Mouse (Mus musculus) hindbrain, embryonic 14.5 days (tissue): ENCODE results near the gene Klf12. TPM values are rescaled to one million over a fixed set of nuclear protein-coding genes. Genes with fewer than 3 reads are reported as not detected.

Experiments
- ATAC-seq: fragments of 200-750 bp; cut with Nextera tagmentation; 2 replicates; pipeline ENCODE4 v1.8.0; 2017; ENCODE audit warnings: moderate number of reproducible peaks, mild to moderate bottlenecking, moderate TSS enrichment, moderate library complexity; ENCODE audit not compliant: low FRiP score
- DNase-seq: peaks from one replicate; pipeline ENCODE4 v3.0.0-alpha.2; 2015; ENCODE audit warnings: low spot score
- H3K27ac ChIP-seq: fragments of 300-500 bp; sonication (generic); 2 replicates; pipeline ENCODE4 v1.5.1; 2014; ENCODE audit warnings: mild to moderate bottlenecking, moderate library complexity
- H3K27me3 ChIP-seq: fragments of 300-500 bp; sonication (generic); 2 replicates; pipeline ENCODE4 v1.6.1; 2014; ENCODE audit warnings: mild to moderate bottlenecking, low read length, mixed read lengths; ENCODE audit not compliant: control insufficient read depth, insufficient read depth
- H3K36me3 ChIP-seq: fragments of 300-500 bp; sonication (generic); replicated peaks from 2 replicates; pipeline ENCODE4 v1.6.1; 2014; ENCODE audit not compliant: control insufficient read depth, insufficient read depth
- H3K4me1 ChIP-seq: fragments of 300-500 bp; sonication (generic); replicated peaks from 2 replicates; pipeline ENCODE4 v1.6.1; 2014; ENCODE audit warnings: antibody characterized with exemption, low read length, mixed read lengths; ENCODE audit not compliant: control insufficient read depth, insufficient read depth
- H3K4me2 ChIP-seq: fragments of 300-500 bp; sonication (generic); replicated peaks from 2 replicates; pipeline ENCODE4 v1.6.1; 2014; ENCODE audit warnings: mild to moderate bottlenecking, moderate library complexity
- H3K4me3 ChIP-seq: fragments of 300-500 bp; sonication (generic); replicated peaks from 2 replicates; pipeline ENCODE4 v1.5.1; 2014; ENCODE audit warnings: mild to moderate bottlenecking, low read length
- H3K9ac ChIP-seq: fragments of 300-500 bp; sonication (generic); 2 replicates; pipeline ENCODE4 v1.6.1; 2014
- H3K9me3 ChIP-seq: fragments of 300-500 bp; sonication (generic); 2 replicates; pipeline ENCODE4 v1.6.1; 2016; ENCODE audit warnings: low read length; ENCODE audit not compliant: control insufficient read depth
- WGBS: fragments of 180-500 bp; shearing (Covaris S2); extraction: QIAGEN DNeasy Blood & Tissue Kit; methylation state at CpG from one replicate; pipeline ENCODE4 v1.1.7; 2014; 5-methylcytosine and 5-hydroxymethylcytosine counted together
- polyA plus RNA-seq: library from polyadenylated mRNA; unstranded; fragments of >200 nt; fragmentation: Nextera tagmentation; extraction: Ambion mirVana; gene quantifications from 2 replicates; pipeline ENCODE4 v1.2.1, GENCODE M21; 2014

The Klf12 gene
- polyA plus RNA-seq, 1 experiment from 2014 or later, result 46.0 TPM

DNA sequence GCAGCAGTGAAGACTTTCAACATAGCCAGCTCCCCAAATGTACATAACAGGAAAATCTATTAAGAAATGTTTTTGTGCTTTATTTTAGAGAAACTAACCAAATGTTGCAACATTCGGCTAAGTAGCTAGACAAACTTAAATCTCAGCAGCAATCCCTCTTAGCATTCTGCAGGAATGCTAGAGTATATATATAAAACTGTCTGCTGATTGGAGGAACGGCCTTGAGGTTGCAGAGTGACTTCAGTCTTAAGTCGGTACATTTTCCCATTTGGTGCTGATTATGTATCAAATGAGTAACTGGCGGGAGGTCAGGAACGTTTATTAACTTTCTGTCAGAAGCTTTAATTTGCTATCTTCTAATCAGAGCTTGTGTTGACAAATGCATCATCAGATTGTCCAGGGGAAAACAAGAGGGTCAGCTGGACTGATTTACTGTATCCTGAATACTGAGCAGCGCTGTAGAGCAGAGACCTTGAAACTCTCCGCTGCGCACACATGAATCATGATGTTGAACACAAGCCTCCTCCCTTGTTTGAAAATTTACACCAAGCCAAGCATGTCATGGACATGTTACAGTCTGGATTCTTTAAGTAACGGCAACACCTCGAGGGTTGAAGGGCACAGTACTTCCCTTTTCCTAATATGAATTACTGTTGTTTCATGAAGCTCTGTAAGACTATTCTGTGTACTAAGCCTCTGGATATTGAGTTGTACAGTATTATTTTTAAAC, 323.8 kb downstream of the Klf12 start:
- ATAC-seq, result no peak
- 91% methylated on average over 10 of the region's 10 CpGs for WGBS
- Histone ChIP-seq H3K36me3 (no peaks in the 10 kb centered on the region), H3K4me3 (no peak overlapping the region), H3K27me3 (no peaks in the 10 kb centered on the region), H3K4me1 (no peaks in the 10 kb centered on the region), H3K4me2 (no peak overlapping the region), H3K27ac (no peak overlapping the region), H3K9ac (no peak overlapping the region), H3K9me3 (peaks cover 9% of the 10 kb centered on the region; the same call in 1 of the 2 replicates)
- DNase-seq, result no peak

DNA sequence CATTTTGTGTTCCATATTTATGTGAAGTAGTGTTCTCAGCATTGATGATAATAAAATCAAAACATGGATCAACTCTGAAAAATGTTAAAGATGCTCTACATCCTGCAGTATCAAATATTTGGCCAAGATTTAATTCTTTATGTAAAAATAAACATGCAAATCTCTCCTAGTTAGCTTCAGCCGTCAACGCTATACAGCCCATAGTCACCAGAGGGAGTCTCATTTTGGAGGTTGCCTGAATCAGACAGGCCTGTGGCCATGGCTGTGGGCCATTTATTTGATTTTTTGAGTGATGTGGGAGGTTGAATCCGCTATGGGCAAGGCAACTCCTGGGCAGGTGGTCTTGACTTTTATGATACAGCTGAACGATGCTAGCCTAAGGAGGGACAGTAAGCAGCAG, 329.3 kb downstream of the Klf12 start:
- Histone ChIP-seq H3K36me3 (no peaks in the 10 kb centered on the region; the same call in 1 of the 2 replicates), H3K27me3 (no peaks in the 10 kb centered on the region), H3K4me3 (no peak overlapping the region), H3K9ac (no peak overlapping the region), H3K9me3 (no peaks in the 10 kb centered on the region), H3K4me1 (no peaks in the 10 kb centered on the region), H3K27ac (no peak overlapping the region), H3K4me2 (no peak overlapping the region)
- DNase-seq (no peak), ATAC-seq (no peak)
- 89% methylated on average over 4 of the region's 4 CpGs for WGBS

DNA sequence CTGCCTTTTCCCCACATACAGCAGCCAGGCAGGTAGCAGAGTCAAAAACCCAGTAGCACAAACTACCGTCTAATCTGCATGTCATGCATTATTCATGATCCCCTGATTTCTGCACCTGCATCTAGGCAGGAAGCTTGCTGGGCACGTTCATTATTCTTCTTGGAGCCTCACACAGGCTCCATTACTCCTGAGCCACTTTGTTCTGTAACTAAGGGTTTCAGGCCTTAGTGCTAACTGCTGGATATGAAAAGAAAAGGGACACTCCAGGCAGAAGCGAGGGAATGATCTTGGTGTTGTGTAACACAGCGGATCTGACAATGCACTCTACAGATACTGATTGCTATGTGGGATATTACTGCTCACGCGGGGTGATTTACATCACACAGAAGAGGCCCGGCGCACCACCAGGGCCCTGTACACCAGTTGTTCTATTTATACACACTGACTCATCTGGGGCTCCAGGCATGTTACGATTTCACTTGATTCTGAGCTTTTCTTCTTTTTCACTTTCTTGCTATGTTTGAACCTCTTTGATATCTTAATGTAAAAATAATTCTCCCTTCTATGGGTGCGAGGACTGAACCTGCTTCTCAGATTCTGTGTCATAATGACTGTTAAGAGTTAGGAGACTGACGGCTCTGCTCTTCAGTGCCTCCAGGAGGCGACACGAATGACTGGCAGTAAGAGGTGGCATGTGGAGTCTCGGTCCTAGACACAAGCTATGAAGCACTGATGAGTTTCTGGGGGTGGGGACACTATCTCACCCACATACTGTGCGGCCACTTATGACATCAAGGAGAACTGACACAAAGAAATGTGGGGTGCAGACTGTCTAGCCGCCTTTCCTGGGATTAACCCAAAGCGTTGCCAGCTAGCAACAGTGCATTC, 340.0 kb downstream of the Klf12 start:
- 34% methylated on average over 17 of the region's 17 CpGs for WGBS
- Histone ChIP-seq H3K9ac (no peak overlapping the region), H3K4me3 (no peak overlapping the region), H3K36me3 (no peaks in the 10 kb centered on the region), H3K4me1 (peaks cover 36% of the 10 kb centered on the region), H3K27me3 (no peaks in the 10 kb centered on the region), H3K27ac (peak overlapping the region; percentile 80), H3K4me2 (no peak overlapping the region), H3K9me3 (no peaks in the 10 kb centered on the region)
- ATAC-seq (peak; percentile 68), DNase-seq (peak; percentile 63)

DNA sequence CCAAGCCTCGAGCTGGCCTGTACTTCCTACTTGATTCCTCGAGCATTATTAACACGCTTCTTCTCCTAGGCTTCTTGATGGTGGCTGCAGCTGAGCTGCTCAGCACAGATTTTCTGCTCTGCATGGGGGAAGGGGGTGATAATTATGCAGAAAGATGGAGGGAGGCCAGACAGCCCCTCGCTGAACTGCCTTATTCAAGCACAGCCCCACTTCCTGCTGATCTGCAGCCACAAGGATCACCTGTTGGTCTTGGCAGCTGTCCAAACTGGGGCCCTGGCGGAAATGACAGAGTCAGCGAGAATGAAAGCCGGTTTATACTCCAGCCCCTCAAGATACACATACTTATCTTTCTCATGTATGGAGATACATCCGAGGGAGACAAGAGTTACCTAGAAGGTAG, 341.3 kb downstream of the Klf12 start:
- H3K9ac ChIP-seq, result no peak overlapping the region
- H3K36me3 ChIP-seq, result no peaks in the 10 kb centered on the region
- peaks cover 36% of the 10 kb centered on the region for H3K4me1 ChIP-seq
- 17% methylated on average over 8 of the region's 8 CpGs for WGBS
- no peaks in the 10 kb centered on the region for H3K27me3 ChIP-seq
- ATAC-seq (peak; percentile 91), DNase-seq (peak; percentile 81)
- peak overlapping the region; percentile 80 for H3K27ac ChIP-seq
- no peak overlapping the region for H3K4me3 ChIP-seq
- H3K9me3 ChIP-seq, result no peaks in the 10 kb centered on the region
- H3K4me2 ChIP-seq, result 0 out of 2 replicates have a peak overlapping the region, but pooled peaks have one; percentile 3

DNA sequence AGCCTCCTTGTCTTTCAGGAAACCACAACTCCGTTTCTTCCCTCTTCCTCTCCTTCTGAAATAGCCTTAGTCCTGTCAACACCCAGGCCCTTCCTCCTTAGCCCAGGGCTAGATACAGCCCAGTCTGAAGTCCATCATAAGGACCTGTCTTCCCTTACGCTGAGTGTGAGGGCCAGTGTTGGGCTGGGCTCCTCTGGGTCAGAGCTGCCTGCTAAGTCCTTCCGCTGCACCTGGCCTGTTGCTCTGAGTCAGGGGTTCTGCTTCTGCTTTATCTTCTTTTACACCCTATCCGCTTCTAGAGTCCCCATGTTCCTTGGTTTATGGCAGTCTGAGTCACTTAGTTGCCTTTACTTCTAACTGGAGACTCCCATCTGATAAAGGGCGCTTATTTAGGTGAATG, 351.0 kb downstream of the Klf12 start:
- Histone ChIP-seq H3K36me3 (no peaks in the 10 kb centered on the region), H3K27ac (no peak overlapping the region), H3K4me2 (no peak overlapping the region), H3K4me1 (no peaks in the 10 kb centered on the region), H3K9ac (no peak overlapping the region), H3K4me3 (no peak overlapping the region), H3K9me3 (no peaks in the 10 kb centered on the region), H3K27me3 (no peaks in the 10 kb centered on the region)
- WGBS, result 83% methylated on average over 5 of the region's 5 CpGs
- ATAC-seq (no peak), DNase-seq (no peak)

DNA sequence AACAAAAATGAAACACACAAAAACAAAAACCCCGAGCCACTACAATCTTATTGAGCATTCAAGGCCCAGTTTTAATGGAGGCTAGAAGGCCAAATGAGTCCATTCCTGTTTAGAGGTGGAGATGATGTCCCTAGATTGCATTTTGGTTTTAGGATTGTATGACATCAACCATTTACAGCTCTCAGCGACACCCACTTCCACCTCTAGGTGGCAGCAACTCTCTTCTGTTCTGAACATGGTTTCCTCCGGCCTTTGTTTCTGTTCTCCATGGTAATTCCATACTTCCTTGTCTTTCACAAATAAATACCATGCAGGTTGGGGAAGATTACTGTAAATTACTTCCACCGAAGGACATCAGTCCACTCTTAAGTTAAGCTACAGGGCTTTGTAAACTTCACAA, 352.6 kb downstream of the Klf12 start:
- no peaks in the 10 kb centered on the region for H3K36me3 ChIP-seq
- WGBS, result 6% methylated on average over 4 of the region's 4 CpGs
- no peaks in the 10 kb centered on the region for H3K27me3 ChIP-seq
- H3K27ac ChIP-seq, result no peak overlapping the region
- no peak overlapping the region for H3K4me3 ChIP-seq
- ATAC-seq (peak; percentile 82), DNase-seq (peak; percentile 95)
- no peaks in the 10 kb centered on the region for H3K4me1 ChIP-seq
- no peak overlapping the region for H3K4me2 ChIP-seq
- H3K9me3 ChIP-seq, result no peaks in the 10 kb centered on the region
- no peak overlapping the region for H3K9ac ChIP-seq

DNA sequence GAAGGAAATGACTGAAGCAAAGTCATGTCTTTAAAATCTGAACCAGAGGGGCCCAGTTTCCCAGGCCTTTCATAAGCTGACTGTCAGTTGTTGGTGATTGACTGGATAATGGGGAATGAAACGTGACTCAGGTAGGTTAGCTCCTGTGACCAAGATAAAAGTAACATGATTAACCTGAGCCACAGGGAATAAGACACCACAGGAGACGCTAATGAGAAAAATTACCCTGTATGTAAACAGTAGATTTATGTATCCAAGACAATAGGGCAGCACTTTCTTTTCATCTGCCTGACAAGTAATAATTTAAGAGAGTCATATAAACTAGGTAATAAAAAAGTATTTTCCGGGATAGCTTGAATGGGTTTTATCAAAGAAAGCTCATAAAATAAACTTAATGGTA, 372.6 kb downstream of the Klf12 start:
- H3K36me3 ChIP-seq, result no peaks in the 10 kb centered on the region
- H3K4me3 ChIP-seq, result no peak overlapping the region
- ATAC-seq (no peak), DNase-seq (no peak)
- no peaks in the 10 kb centered on the region for H3K27me3 ChIP-seq
- H3K4me2 ChIP-seq, result no peak overlapping the region
- H3K9ac ChIP-seq, result no peak overlapping the region
- no peak overlapping the region for H3K27ac ChIP-seq
- no peaks in the 10 kb centered on the region for H3K4me1 ChIP-seq
- no peaks in the 10 kb centered on the region for H3K9me3 ChIP-seq
- 62% methylated on average over 3 of the region's 3 CpGs for WGBS

DNA sequence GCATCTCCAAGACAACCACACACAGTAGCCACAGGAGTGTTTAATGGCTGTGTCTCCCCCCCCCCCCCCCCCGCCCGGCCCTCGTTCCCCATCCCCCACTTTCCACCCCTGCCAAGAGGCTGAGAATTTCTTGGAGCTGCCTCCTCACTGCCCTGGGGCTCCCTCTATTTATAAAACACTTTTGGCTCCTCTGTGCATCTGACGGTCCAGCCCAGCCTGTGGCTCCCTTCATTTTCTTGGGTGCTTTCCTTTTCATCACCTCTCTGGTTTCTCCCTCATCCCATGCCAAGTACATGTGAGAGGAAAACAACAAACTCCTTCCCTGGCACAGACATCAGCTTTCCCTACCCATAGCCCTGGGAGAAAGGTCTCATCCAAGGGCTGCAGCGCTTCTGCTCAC, 373.6 kb downstream of the Klf12 start:
- 67% methylated on average over 4 of the region's 5 CpGs for WGBS
- Histone ChIP-seq H3K27me3 (no peaks in the 10 kb centered on the region), H3K27ac (no peak overlapping the region), H3K9ac (no peak overlapping the region), H3K9me3 (no peaks in the 10 kb centered on the region), H3K4me1 (no peaks in the 10 kb centered on the region), H3K36me3 (no peaks in the 10 kb centered on the region), H3K4me2 (no peak overlapping the region), H3K4me3 (no peak overlapping the region)
- no peak for ATAC-seq
- DNase-seq, result no peak

DNA sequence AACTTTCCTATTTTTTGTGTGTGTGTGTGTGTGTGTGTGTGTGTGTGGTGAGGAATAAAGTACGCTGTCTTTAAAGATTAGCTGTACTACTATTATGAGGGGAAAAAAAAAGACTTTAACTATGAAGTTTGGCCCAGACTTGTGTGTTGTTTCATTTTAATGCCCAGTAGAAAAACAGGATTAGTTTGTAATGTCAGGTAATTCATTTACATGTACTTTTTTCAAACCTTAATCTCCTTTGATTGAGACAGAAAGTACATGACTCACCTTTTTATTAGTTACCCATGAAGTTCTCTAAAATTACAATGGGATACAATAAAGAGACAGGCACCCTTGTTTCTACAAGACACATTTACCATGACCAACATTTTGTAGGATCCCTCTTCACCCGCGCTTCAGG, 383.6 kb downstream of the Klf12 start:
- Histone ChIP-seq H3K36me3 (peaks cover 7% of the 10 kb centered on the region), H3K4me1 (no peaks in the 10 kb centered on the region), H3K27me3 (no peaks in the 10 kb centered on the region), H3K4me2 (no peak overlapping the region), H3K27ac (no peak overlapping the region), H3K4me3 (no peak overlapping the region), H3K9ac (no peak overlapping the region), H3K9me3 (no peaks in the 10 kb centered on the region)
- WGBS, result 98% methylated on average over 3 of the region's 3 CpGs
- DNase-seq, result no peak
- ATAC-seq, result no peak
